Mouse (Mus musculus) forebrain, embryonic 13.5 days (tissue): ENCODE data around the gene 4930544G11Rik. TPM values are rescaled to one million over a fixed set of nuclear protein-coding genes. Genes with fewer than 3 reads are reported as not detected.

Source experiments
- ATAC-seq: fragments of 200-750 bp; cut with Nextera tagmentation; 2 replicates; pipeline ENCODE4 v1.8.0; 2017
- H3K27ac ChIP-seq: fragments of 300-500 bp; sonication (generic); 2 replicates; pipeline ENCODE4 v1.5.1; 2015; ENCODE audit warnings: inconsistent platforms, mild to moderate bottlenecking, moderate library complexity
- H3K27me3 ChIP-seq: fragments of 300-500 bp; sonication (generic); 2 replicates; pipeline ENCODE4 v1.6.1; 2015; ENCODE audit warnings: mild to moderate bottlenecking, inconsistent platforms
- H3K36me3 ChIP-seq: fragments of 300-500 bp; sonication (generic); 2 replicates; pipeline ENCODE4 v1.6.1; 2015; ENCODE audit warnings: mild to moderate bottlenecking, inconsistent platforms; ENCODE audit not compliant: poor library complexity, severe bottlenecking
- H3K4me1 ChIP-seq: fragments of 300-500 bp; sonication (generic); 2 replicates; pipeline ENCODE4 v1.6.1; 2015; ENCODE audit warnings: inconsistent platforms
- H3K4me2 ChIP-seq: fragments of 300-500 bp; sonication (generic); 2 replicates; pipeline ENCODE4 v1.6.1; 2015; ENCODE audit warnings: inconsistent platforms, mild to moderate bottlenecking, moderate library complexity
- H3K4me3 ChIP-seq: fragments of 300-500 bp; sonication (generic); 2 replicates; pipeline ENCODE4 v1.5.1; 2015; ENCODE audit warnings: mild to moderate bottlenecking, inconsistent platforms
- H3K9ac ChIP-seq: fragments of 300-500 bp; sonication (generic); 2 replicates; pipeline ENCODE4 v1.6.1; 2015; ENCODE audit warnings: mild to moderate bottlenecking, inconsistent platforms
- H3K9me3 ChIP-seq: fragments of 300-500 bp; sonication (generic); replicated peaks from 2 replicates; pipeline ENCODE4 v1.6.1; 2016; ENCODE audit warnings: inconsistent platforms
- WGBS: fragments of 180-500 bp; shearing (Covaris S2); methylation state at CpG from one replicate; pipeline ENCODE4 v1.1.7; 2015; 5-methylcytosine and 5-hydroxymethylcytosine counted together
- polyA plus RNA-seq: library from polyadenylated mRNA; unstranded; fragments of >200 nt; fragmentation: Nextera tagmentation; extraction: Ambion mirVana; gene quantifications from 2 replicates; pipeline ENCODE4 v1.2.1, GENCODE M21; 2015

4930544G11Rik gene
- polyA plus RNA-seq: not detected in 2 replicates

DNA sequence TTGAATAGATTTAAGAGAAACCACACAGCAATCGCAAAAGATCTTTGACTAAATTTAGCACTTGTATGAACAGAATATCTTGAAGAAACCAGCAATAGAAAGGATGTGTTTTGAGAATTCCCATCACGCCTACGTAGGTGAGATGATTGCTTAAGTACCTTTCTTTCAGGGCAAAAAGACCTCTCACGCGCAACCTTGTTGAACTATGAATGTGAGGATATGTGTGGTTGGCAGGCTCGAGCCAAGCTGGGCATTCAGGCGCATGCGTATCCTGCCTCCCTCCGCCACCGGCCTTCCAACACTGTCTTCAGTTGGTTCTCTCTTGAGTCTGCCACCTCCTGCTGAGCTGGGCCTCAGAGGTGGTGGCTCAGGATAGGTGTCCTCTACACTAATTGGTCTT, at the start of gene 4930544G11Rik:
TSS of gene 4930544G11Rik (plus strand) at position 301 of the 400 bp plus-strand sequence.
- H3K4me1 ChIP-seq: no peaks in the 10 kb centered on the region
- no peaks in the 10 kb centered on the region for H3K27me3 ChIP-seq
- no peak within 1 kb of the TSS for H3K27ac ChIP-seq
- H3K9me3 ChIP-seq: no peaks in the 10 kb centered on the region
- ATAC-seq: no peak
- WGBS: 97% methylated on average over 10 of the region's 10 CpGs
- no peak within 1 kb of the TSS for H3K4me3 ChIP-seq
- no peak within 1 kb of the TSS for H3K4me2 ChIP-seq
- H3K9ac ChIP-seq: no peak within 1 kb of the TSS
- no peaks in the 10 kb centered on the region for H3K36me3 ChIP-seq

GRCm38 (mm10) chr6:65906657-65907182, 45.7 kb upstream of the 4930544G11Rik start:
- Histone ChIP-seq H3K9me3 (no peaks in the 10 kb centered on the region), H3K4me2 (no peak overlapping the region), H3K9ac (no peak overlapping the region), H3K27ac (no peak overlapping the region), H3K4me3 (no peak overlapping the region), H3K27me3 (no peaks in the 10 kb centered on the region), H3K4me1 (no peaks in the 10 kb centered on the region), H3K36me3 (no peaks in the 10 kb centered on the region)
- ATAC-seq: no peak
- 88% methylated on average over 2 of the region's 2 CpGs for WGBS

DNA sequence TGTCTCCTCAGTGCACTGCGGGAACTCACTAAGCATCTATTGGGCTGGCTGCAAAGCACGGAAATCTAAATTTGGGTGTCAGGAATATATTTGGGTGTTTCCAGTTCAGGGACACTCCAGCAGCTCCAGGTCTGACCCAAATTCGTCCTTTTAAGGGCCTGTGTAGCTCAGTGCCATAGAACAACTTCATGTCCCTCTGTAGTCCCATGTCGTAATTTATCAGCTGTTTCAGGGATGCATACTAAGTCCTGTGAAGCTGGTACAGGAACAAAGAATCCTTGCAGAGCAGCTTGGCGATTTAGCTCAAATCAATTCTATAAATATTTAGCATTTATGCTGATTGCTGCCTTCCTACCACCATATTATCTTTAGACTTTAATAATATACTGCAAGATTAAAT, 37.0 kb upstream of the 4930544G11Rik start:
- Histone ChIP-seq H3K4me2 (no peak overlapping the region), H3K36me3 (no peaks in the 10 kb centered on the region), H3K27ac (no peak overlapping the region), H3K9ac (no peak overlapping the region), H3K4me3 (no peak overlapping the region), H3K9me3 (no peaks in the 10 kb centered on the region), H3K4me1 (no peaks in the 10 kb centered on the region), H3K27me3 (peaks cover under 1% of the 10 kb centered on the region; the same call in 1 of the 2 replicates)
- 0 out of 2 replicates have a peak, but pooled peaks have one; percentile 6 for ATAC-seq
- 76% methylated on average over 5 of the region's 5 CpGs for WGBS

- H3K9me3 ChIP-seq: no peaks in the 10 kb centered on the region
- no peak overlapping the region for H3K4me3 ChIP-seq
- no peak for ATAC-seq
- H3K27me3 ChIP-seq: peaks cover 45% of the 10 kb centered on the region
- peaks cover 7% of the 10 kb centered on the region for H3K4me1 ChIP-seq
- no peak overlapping the region for H3K4me2 ChIP-seq
- H3K27ac ChIP-seq: no peak overlapping the region
- H3K36me3 ChIP-seq: no peaks in the 10 kb centered on the region
- 88% methylated on average over 3 of the region's 3 CpGs for WGBS
- no peak overlapping the region for H3K9ac ChIP-seq
Observed at GRCm38 (mm10) chr6:65921703-65922102, 30.7 kb upstream of the 4930544G11Rik start.

DNA sequence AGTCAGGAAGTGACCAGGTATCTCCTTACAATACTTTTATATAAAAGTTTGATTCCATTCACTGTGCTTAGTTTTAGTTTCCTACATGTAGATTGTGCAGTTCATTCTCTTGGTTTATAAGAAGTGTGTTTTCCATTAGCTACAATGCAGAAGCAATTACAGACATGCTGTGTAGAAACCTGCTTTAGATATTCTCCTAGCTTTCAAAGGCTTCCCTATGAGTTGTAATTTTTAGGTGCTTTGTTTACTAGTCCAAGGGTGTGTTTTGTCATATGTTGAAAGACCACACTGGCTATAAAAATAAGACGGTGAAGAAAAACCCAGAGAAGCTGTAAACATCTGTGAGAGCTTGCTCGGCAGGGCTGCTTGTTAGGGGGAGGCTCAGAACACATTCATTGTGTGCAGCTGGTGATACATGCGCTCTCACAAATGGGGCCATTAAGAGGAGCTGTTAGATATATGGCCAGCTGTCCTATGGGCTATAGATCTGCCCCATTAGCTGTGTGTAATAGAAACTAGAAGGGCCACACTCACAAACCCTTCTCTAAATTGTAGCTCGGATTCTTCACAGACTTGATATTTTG, 28.8 kb upstream of the 4930544G11Rik start:
- no peak for ATAC-seq

DNA sequence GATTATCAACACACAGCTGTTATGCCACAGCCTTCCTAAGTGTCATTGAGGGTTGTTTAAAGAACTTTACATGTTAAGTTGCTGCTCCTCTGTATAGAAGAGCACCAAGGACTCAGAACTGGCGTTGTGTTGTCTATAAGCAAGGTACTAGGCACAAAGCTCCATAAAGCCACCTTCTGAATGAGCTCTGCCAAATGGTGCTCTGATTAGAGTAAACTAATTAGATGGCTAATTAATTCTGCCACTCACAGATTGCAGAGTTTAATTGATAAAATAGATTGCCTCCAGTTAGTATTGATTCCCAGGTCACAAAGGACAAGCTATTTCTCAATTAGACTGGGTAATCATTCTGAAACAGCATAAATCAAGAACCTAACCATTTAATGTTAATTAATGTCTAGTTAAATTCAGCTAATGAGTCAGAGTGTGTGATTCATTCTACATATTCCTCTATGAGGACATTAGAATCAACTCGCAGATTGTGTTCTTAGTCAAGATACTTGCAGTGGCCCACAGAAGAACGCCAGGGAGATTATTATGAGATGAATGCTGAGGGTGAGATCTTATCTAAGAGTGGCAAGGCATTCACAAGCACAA, 26.6 kb upstream of the 4930544G11Rik start:
- Histone ChIP-seq H3K9ac (no peak overlapping the region), H3K4me1 (peaks cover 7% of the 10 kb centered on the region), H3K27me3 (peaks cover 58% of the 10 kb centered on the region), H3K36me3 (no peaks in the 10 kb centered on the region), H3K4me2 (no peak overlapping the region), H3K9me3 (no peaks in the 10 kb centered on the region), H3K27ac (no peak overlapping the region), H3K4me3 (no peak overlapping the region)
- ATAC-seq: peak; percentile 66; the same call in 1 of the 2 replicates
- 42% methylated on average over 3 of the region's 3 CpGs for WGBS

More for the DNA sequence above, 28.8 kb upstream of the 4930544G11Rik start:
- Histone ChIP-seq H3K9ac (no peak overlapping the region), H3K27ac (no peak overlapping the region), H3K27me3 (peaks cover 55% of the 10 kb centered on the region), H3K9me3 (no peaks in the 10 kb centered on the region), H3K4me1 (peaks cover 7% of the 10 kb centered on the region), H3K36me3 (no peaks in the 10 kb centered on the region), H3K4me3 (no peak overlapping the region), H3K4me2 (no peak overlapping the region)
- WGBS: 62% methylated on average over 4 of the region's 4 CpGs

GRCm38 (mm10) chr6:65930523-65930922, 21.9 kb upstream of the 4930544G11Rik start:
- Histone ChIP-seq H3K4me2 (no peak overlapping the region), H3K4me3 (no peak overlapping the region), H3K9me3 (no peaks in the 10 kb centered on the region), H3K27me3 (peaks cover 29% of the 10 kb centered on the region), H3K36me3 (no peaks in the 10 kb centered on the region), H3K9ac (no peak overlapping the region), H3K4me1 (peaks cover 12% of the 10 kb centered on the region), H3K27ac (no peak overlapping the region)
- ATAC-seq: no peak
- 95% methylated on average over 1 of the region's 1 CpGs for WGBS

- no peak overlapping the region for H3K4me2 ChIP-seq
- no peaks in the 10 kb centered on the region for H3K9me3 ChIP-seq
- H3K27ac ChIP-seq: no peak overlapping the region
- H3K4me3 ChIP-seq: no peak overlapping the region
- peaks cover 6% of the 10 kb centered on the region for H3K4me1 ChIP-seq
- no peak overlapping the region for H3K9ac ChIP-seq
- no peaks in the 10 kb centered on the region for H3K36me3 ChIP-seq
- no peak for ATAC-seq
- peaks cover 15% of the 10 kb centered on the region for H3K27me3 ChIP-seq
- WGBS: 39% methylated on average over 1 of the region's 1 CpGs
Observed at GRCm38 (mm10) chr6:65932776-65933175, 19.6 kb upstream of the 4930544G11Rik start.

GRCm38 (mm10) chr6:65933177-65933576, 19.2 kb upstream of the 4930544G11Rik start:
- Histone ChIP-seq H3K9me3 (no peaks in the 10 kb centered on the region), H3K36me3 (no peaks in the 10 kb centered on the region), H3K27ac (no peak overlapping the region), H3K9ac (no peak overlapping the region), H3K27me3 (peaks cover 14% of the 10 kb centered on the region; the same call in 1 of the 2 replicates), H3K4me3 (no peak overlapping the region), H3K4me2 (no peak overlapping the region), H3K4me1 (peaks cover 6% of the 10 kb centered on the region)
- 9% methylated on average over 4 of the region's 4 CpGs for WGBS
- ATAC-seq: no peak; the same call in 1 of the 2 replicates

DNA sequence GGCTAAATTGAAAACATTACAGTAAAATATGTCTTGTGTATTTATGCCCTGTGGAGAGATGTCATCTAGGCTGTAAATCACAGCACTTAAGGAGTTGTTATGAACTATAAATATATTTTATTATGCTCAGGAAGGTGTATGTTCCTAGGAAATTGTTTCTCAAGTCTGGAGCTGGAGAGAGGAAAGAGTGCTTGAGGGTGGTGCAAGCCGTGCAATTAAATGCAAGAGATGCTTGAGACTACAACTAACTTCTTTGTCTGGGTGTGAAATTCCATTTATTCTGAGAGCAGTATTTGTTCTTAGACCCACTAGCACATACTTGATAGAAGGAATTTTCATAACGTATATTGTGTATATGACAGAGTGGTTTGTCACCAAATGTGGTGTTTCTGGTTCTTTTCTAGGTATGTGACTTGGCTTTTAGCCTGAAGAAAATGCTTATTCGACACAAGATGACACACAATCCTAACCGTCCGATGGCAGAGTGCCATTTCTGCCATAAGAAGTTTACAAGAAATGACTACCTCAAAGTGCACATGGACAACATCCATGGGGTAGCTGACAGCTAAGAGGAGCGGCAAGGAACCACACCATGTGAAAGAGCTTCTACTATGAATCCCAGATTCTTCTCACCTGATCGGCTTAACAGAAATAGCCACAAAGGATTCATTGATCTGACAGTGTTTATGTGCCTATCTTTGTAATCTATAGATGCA, 16.7 kb upstream of the 4930544G11Rik start:
- H3K4me2 ChIP-seq: no peak overlapping the region
- H3K27me3 ChIP-seq: peaks cover 7% of the 10 kb centered on the region; the same call in 1 of the 2 replicates
- H3K4me3 ChIP-seq: no peak overlapping the region
- WGBS: 90% methylated on average over 7 of the region's 7 CpGs
- no peaks in the 10 kb centered on the region for H3K9me3 ChIP-seq
- no peak overlapping the region for H3K27ac ChIP-seq
- H3K9ac ChIP-seq: no peak overlapping the region
- ATAC-seq: no peak
- peaks cover 6% of the 10 kb centered on the region for H3K4me1 ChIP-seq
- H3K36me3 ChIP-seq: no peaks in the 10 kb centered on the region

DNA sequence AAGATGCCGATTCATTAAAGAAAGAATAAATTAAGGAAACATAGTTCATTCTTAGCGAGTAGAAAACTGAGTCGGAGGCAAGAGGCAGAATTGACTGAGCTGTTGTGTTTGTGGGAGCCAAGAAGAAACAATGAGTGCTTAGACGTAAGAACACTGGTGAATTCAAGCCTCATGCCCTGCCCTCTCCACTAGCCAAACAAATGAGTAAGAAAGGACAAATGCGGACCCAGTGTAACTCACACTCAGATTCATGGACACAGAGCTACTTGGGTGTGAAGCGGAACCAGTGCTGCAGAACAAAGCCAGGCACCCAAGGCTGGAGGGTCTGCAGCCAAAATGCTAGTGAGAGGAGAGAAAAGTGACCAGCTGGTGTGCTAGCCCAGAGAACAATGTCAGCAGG, 1.9 kb upstream of the 4930544G11Rik start:
- H3K4me3 ChIP-seq: no peak overlapping the region
- no peaks in the 10 kb centered on the region for H3K4me1 ChIP-seq
- no peak overlapping the region for H3K9ac ChIP-seq
- no peaks in the 10 kb centered on the region for H3K27me3 ChIP-seq
- ATAC-seq: no peak
- no peak overlapping the region for H3K4me2 ChIP-seq
- H3K36me3 ChIP-seq: no peaks in the 10 kb centered on the region
- no peaks in the 10 kb centered on the region for H3K9me3 ChIP-seq
- no peak overlapping the region for H3K27ac ChIP-seq
- 64% methylated on average over 6 of the region's 6 CpGs for WGBS
